Mouse (Mus musculus): Measurements from ENCODE around the gene Polr2g. TPM values are rescaled to one million over a fixed set of nuclear protein-coding genes. Genes with fewer than 3 reads are reported as not detected.

The Polr2g gene
- total and polyA plus RNA-seq, 2 experiments from 2014 or later, result 89.3 to 193 TPM

DNA sequence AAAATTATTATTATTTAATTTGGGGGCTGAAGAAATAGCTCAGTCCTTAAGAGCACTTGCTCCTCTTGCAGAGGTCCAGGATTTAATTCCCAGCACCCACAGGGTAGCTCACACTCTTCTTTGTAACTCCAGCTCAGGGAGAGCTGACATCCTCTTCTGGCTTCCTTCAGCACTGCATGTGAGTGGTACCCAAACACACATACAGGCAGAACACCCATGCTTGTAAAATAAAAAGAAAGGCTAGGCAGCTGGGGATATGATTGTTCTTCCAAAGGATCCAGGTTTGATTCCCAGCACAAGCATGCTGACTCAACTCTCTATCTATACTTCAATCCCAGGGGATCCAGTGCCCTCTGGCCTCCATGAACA lies 554 bp upstream of the Polr2g start:
- Histone ChIP-seq H3K4me1 (ENCODE audit: insufficient read depth) (peaks cover 7% of the 10 kb centered on the region), H3K9ac (no peak overlapping the region), H3K27me3 (ENCODE audit: insufficient read depth, low read length) (no peaks in the 10 kb centered on the region), H3K4me3 (ENCODE audit: low read depth, low read length) (peak overlapping the region; percentile 55; the same call in 1 of the 2 replicates), H3K4me2 (ENCODE audit: low read depth) (peak overlapping the region; percentile 72), H3K36me3 (ENCODE audit: insufficient read depth) (peaks cover 16% of the 10 kb centered on the region), H3K27ac (ENCODE audit: low read depth, low read length) (no peak overlapping the region), H3K9me3 (ENCODE audit: low read length) (no peaks in the 10 kb centered on the region)
- DNase-seq (no peak), ATAC-seq (no peak)
- TF ChIP-seq CTCF (IDR thresholded peaks at IDR 0.05; ENCODE audit: low read depth), result no peak

DNA sequence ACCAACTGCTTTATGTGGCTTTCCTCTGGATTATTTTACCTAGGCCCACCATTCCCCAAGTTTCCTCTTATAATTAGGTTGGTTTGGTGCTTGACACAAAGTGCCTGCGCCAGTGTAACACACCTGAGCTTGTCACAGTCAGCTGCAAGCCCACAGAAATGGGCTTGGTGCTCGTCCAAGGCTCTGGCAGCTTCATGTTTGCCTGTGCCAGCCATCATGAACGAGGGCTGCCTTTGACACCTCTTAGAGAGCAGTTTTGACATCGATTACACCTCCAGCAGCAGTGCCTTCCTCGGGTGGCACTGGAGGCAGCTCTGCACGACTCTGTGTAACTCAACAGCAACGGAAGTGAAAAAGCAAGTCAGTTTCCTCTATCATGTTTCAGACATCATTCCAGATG lies 8.2 kb downstream of the Polr2g start:
- Histone ChIP-seq H3K27ac (ENCODE audit: low read depth, low read length) (peak overlapping the region; percentile 62), H3K27me3 (ENCODE audit: insufficient read depth, low read length) (no peaks in the 10 kb centered on the region), H3K9ac (no peak overlapping the region), H3K4me1 (ENCODE audit: insufficient read depth) (0 out of 2 replicates have a peak, but pooled peaks cover 4% of the 10 kb centered on the region), H3K36me3 (ENCODE audit: insufficient read depth) (peaks cover 21% of the 10 kb centered on the region), H3K4me3 (ENCODE audit: low read depth, low read length) (no peak overlapping the region), H3K9me3 (ENCODE audit: low read length) (no peaks in the 10 kb centered on the region), H3K4me2 (ENCODE audit: low read depth) (no peak overlapping the region)
- TF ChIP-seq CTCF (IDR thresholded peaks at IDR 0.05; ENCODE audit: low read depth), result no peak
- DNase-seq (no peak), ATAC-seq (no peak)
- 76% methylated on average over 7 of the region's 7 CpGs for WGBS

DNA sequence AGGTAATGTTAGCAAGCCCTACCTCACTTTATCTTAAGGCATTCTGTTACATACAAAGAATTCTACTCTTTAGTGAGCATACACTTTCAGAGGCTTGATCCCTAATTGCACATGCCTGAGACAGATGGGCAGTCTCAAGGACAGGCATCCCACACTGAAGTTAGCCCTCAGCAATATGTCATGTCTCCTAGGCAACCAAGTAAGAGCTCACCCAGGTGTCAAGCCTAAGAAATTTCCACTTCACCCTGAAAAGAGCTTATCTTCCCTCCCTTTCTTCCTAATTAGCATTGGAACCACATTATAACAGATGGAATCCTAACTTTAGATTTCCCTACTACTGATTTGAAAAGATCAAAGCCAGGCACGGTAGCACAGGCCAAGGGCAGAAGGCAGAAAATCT lies 9.2 kb downstream of the Polr2g start:
- Histone ChIP-seq H3K27me3 (ENCODE audit: insufficient read depth, low read length) (no peaks in the 10 kb centered on the region), H3K9ac (no peak overlapping the region; the same call in 1 of the 2 replicates), H3K4me2 (ENCODE audit: low read depth) (no peak overlapping the region), H3K27ac (ENCODE audit: low read depth, low read length) (peak overlapping the region; percentile 57), H3K4me3 (ENCODE audit: low read depth, low read length) (no peak overlapping the region), H3K36me3 (ENCODE audit: insufficient read depth) (peaks cover 14% of the 10 kb centered on the region), H3K4me1 (ENCODE audit: insufficient read depth) (0 out of 2 replicates have a peak, but pooled peaks cover 4% of the 10 kb centered on the region), H3K9me3 (ENCODE audit: low read length) (no peaks in the 10 kb centered on the region)
- DNase-seq (peak; percentile 30), ATAC-seq (peak; percentile 12)
- no peak for TF ChIP-seq CTCF (IDR thresholded peaks at IDR 0.05; ENCODE audit: low read depth)
- 42% methylated on average over 1 of the region's 1 CpGs for WGBS

- H3K9me3 ChIP-seq (ENCODE audit: low read length), result no peaks in the 10 kb centered on the region
- H3K9ac ChIP-seq, result no peak overlapping the region
- H3K4me3 ChIP-seq (ENCODE audit: low read depth, low read length), result no peak overlapping the region
- peak; percentile 11 for DNase-seq
- 18% methylated on average over 3 of the region's 3 CpGs for WGBS
- no peak for TF ChIP-seq CTCF (IDR thresholded peaks at IDR 0.05; ENCODE audit: low read depth)
- H3K27ac ChIP-seq (ENCODE audit: low read depth, low read length), result peak overlapping the region; percentile 57
- no peak overlapping the region for H3K4me2 ChIP-seq (ENCODE audit: low read depth)
- H3K36me3 ChIP-seq (ENCODE audit: insufficient read depth), result peaks cover 10% of the 10 kb centered on the region
- no peak for ATAC-seq
- 0 out of 2 replicates have a peak, but pooled peaks cover 4% of the 10 kb centered on the region for H3K4me1 ChIP-seq (ENCODE audit: insufficient read depth)
- H3K27me3 ChIP-seq (ENCODE audit: insufficient read depth, low read length), result no peaks in the 10 kb centered on the region
These were observed 9.9 kb downstream of the Polr2g start for GRCm38 (mm10) chr19:8788521-8788920.

GRCm38 (mm10) chr19:8786008-8786781 lies 12.2 kb downstream of the Polr2g start, which contains the start of gene Taf6l:
Taf6l (minus strand) TSS chr19:8786417.
- Histone ChIP-seq H3K27ac (ENCODE audit: low read depth, low read length) (peak within 1 kb of the TSS; percentile 62), H3K4me1 (ENCODE audit: insufficient read depth) (0 out of 2 replicates have a peak, but pooled peaks cover 4% of the 10 kb centered on the region), H3K4me3 (ENCODE audit: low read depth, low read length) (peak within 1 kb of the TSS; percentile 54), H3K4me2 (ENCODE audit: low read depth) (peak within 1 kb of the TSS; percentile 68), H3K9me3 (ENCODE audit: low read length) (no peaks in the 10 kb centered on the region), H3K27me3 (ENCODE audit: insufficient read depth, low read length) (no peaks in the 10 kb centered on the region), H3K9ac (peak within 1 kb of the TSS; percentile 53), H3K36me3 (ENCODE audit: insufficient read depth) (peaks cover 23% of the 10 kb centered on the region)
- ATAC-seq (peak; percentile 99), DNase-seq (peak; percentile 95)
- peak; percentile 59 for TF ChIP-seq CTCF (IDR thresholded peaks at IDR 0.05; ENCODE audit: low read depth)
- under 1% methylated on average over 32 of the region's 32 CpGs for WGBS

GRCm38 (mm10) chr19:8774951-8775421 lies 23.4 kb downstream of the Polr2g start:
- Histone ChIP-seq H3K4me1 (ENCODE audit: insufficient read depth) (peaks cover 21% of the 10 kb centered on the region), H3K9ac (peak overlapping the region; percentile 86), H3K27ac (ENCODE audit: low read depth, low read length) (peak overlapping the region; percentile 93), H3K4me2 (ENCODE audit: low read depth) (peak overlapping the region; percentile 90), H3K4me3 (ENCODE audit: low read depth, low read length) (peak overlapping the region; percentile 58), H3K27me3 (ENCODE audit: insufficient read depth, low read length) (no peaks in the 10 kb centered on the region), H3K9me3 (ENCODE audit: low read length) (no peaks in the 10 kb centered on the region), H3K36me3 (ENCODE audit: insufficient read depth) (peaks cover 22% of the 10 kb centered on the region)
- no peak for TF ChIP-seq CTCF (IDR thresholded peaks at IDR 0.05; ENCODE audit: low read depth)
- no peak for ATAC-seq
- DNase-seq, result peak; percentile 22
- 5% methylated on average over 20 of the region's 20 CpGs for WGBS

All from forebrain, postnatal 0 days (tissue).